Mouse (Mus musculus) small intestine, adult 2 months (tissue): ENCODE measurements around the gene Camkv.

ENCODE experiments used
- CTCF ChIP-seq: fragments of 200-500 bp; IDR thresholded peaks from 2 replicates; pipeline ENCODE4 v1.5.1; 2012; ENCODE audit warnings: low read depth, mild to moderate bottlenecking, control low read depth, inconsistent platforms, low read length, moderate library complexity, mixed read lengths; ENCODE audit not compliant: insufficient replicate concordance, insufficient read length; ENCODE audit errors: extremely low read depth
- POLR2A ChIP-seq: fragments of 200-500 bp; IDR thresholded peaks from 2 replicates; pipeline ENCODE4 v1.6.1; 2012; ENCODE audit warnings: low read depth, mild to moderate bottlenecking, control low read depth, inconsistent platforms, low read length, moderate library complexity

GRCm38 (mm10) chr9:107978815-107979214 lies 43.3 kb downstream of the Camkv start:
- TF ChIP-seq CTCF (no peak), POLR2A (no peak)
